Mouse (Mus musculus) cerebellum, postnatal 4 days (tissue): Measurements from ENCODE around the gene B2m.
"Not testable (repeated sequence)": the region's sequence is repeated elsewhere in the genome, so short reads cannot be mapped to it uniquely, and the experiment has no call there.

Experiments
- DNase-seq, 2 experiments: peaks; one replicate each; pipeline ENCODE4 v3.0.0; 2022; ENCODE audit warnings: low spot score in 2 of 2, mixed read lengths in 1 of 2

B2m gene

GRCm38 (mm10) chr2:122147508-122148241 lies at the start of gene B2m:
Gene B2m, plus strand, starts transcription at chr2:122147686.
- DNase-seq = peak; percentile 88 to 93

GRCm38 (mm10) chr2:122097686-122098085 lies 49.8 kb upstream of the B2m start:
- not testable (repeated sequence) for DNase-seq

GRCm38 (mm10) chr2:122102070-122102469 lies 45.4 kb upstream of the B2m start:
- DNase-seq = no peak

GRCm38 (mm10) chr2:122108101-122108500 lies 39.4 kb upstream of the B2m start:
- DNase-seq = no peak

GRCm38 (mm10) chr2:122109714-122110113 lies 37.8 kb upstream of the B2m start:
- no peak for DNase-seq

GRCm38 (mm10) chr2:122116888-122117287 lies 30.6 kb upstream of the B2m start:
- DNase-seq = no peak

- DNase-seq = peak; percentile 87 to 95
These were observed 29.2 kb upstream of the B2m start, which contains the start of gene Spg11 for GRCm38 (mm10) chr2:122117961-122118958. Gene Spg11, minus strand, starts transcription at chr2:122118386.

GRCm38 (mm10) chr2:122125680-122126572 lies 21.6 kb upstream of the B2m start:
- no peak for DNase-seq

GRCm38 (mm10) chr2:122126765-122127347 lies 20.6 kb upstream of the B2m start:
- no peak for DNase-seq

GRCm38 (mm10) chr2:122127635-122128034 lies 19.9 kb upstream of the B2m start:
- no peak for DNase-seq

- DNase-seq = no peak
These were observed 15.4 kb upstream of the B2m start for GRCm38 (mm10) chr2:122132078-122132477.

- no peak for DNase-seq
These were observed 14.9 kb upstream of the B2m start for GRCm38 (mm10) chr2:122132618-122133017.

GRCm38 (mm10) chr2:122137839-122138465 lies 9.5 kb upstream of the B2m start:
- no peak for DNase-seq

- no peak for DNase-seq
These were observed 6.7 kb upstream of the B2m start for GRCm38 (mm10) chr2:122140815-122141214.

- no peak for DNase-seq
These were observed 6.0 kb upstream of the B2m start for GRCm38 (mm10) chr2:122141332-122141967.

GRCm38 (mm10) chr2:122143111-122143510 lies 4.4 kb upstream of the B2m start:
- no peak for DNase-seq

GRCm38 (mm10) chr2:122145756-122146155 lies 1.7 kb upstream of the B2m start:
- no peak for DNase-seq

GRCm38 (mm10) chr2:122146687-122147086 lies 799 bp upstream of the B2m start:
- DNase-seq = no peak

- DNase-seq = peak in 1 of 2 experiments; percentile 16
These were observed 894 bp downstream of the B2m start for GRCm38 (mm10) chr2:122148242-122148917.
